Mouse (Mus musculus) ZHBTc4 (cell line): ENCODE data around the gene Hbq1b.

Experiments
- DNase-seq: peaks from one replicate; pipeline ENCODE4 v3.0.0-alpha.2; 2011; ENCODE audit warnings: low read depth, low spot score

The Hbq1b gene

DNA sequence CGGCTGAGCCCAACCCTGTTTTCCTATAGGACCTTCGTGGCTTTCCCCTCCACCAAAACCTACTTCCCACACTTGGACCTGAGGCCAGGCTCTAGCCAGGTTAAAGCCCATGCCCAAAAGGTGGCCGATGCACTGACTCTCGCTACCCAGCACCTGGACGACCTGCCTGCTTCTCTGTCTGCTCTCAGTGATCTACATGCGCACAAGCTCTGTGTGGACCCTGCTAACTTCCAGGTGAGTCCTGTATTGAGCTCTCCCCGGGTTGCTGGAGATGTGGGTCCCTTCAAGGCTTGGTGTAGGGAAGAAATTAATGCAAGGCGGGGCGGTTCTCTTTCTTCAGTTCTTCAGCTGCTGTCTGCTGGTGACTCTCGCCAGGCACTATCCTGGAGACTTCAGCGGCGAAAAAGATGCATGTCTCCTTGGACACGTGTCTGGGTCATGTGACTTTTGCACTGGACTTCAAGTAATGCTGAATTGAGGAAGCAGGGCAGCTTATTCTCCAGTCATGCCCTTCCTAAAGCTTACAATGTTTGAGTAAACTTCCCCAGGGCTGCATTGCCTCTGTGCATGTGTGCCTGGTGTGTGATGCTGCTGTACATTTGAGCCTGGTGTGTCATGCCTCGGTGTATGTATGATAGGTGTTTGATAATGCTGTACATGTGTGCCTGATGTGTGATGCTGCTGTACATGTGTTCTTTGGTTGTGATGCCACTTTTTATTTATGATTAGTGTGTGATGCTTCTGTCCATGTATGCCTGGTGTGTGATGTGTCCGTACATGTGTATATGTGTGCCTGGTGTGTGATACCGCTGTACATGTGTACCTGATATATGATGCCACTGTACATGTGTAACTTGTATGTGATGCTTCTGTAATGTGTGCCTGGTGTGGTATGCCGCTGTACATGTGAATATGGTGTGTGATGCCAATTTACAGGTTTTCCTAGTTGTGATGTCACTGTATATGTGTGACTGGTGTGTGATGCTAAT is 13.8 kb downstream of the Hbq1b start:
- peak; percentile 19 for DNase-seq

DNA sequence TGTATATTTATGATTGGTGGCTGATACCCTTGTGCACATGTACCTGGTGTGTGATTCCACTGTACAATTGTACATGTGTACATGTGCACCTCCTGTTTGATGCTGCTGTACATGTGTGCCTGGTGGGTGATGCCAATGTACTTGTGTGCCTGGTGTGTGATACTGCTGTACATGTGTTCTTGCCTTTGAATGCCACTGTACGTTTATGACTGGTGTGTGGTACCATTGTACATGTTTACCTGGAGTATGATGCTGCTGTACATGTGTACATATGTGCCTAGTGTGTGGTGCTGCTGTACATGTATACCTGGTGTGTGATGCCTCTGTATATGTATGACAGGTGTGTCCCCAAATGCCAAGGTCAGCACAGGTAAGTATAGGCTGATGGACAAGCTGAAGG is 14.7 kb downstream of the Hbq1b start:
- no peak for DNase-seq

DNA sequence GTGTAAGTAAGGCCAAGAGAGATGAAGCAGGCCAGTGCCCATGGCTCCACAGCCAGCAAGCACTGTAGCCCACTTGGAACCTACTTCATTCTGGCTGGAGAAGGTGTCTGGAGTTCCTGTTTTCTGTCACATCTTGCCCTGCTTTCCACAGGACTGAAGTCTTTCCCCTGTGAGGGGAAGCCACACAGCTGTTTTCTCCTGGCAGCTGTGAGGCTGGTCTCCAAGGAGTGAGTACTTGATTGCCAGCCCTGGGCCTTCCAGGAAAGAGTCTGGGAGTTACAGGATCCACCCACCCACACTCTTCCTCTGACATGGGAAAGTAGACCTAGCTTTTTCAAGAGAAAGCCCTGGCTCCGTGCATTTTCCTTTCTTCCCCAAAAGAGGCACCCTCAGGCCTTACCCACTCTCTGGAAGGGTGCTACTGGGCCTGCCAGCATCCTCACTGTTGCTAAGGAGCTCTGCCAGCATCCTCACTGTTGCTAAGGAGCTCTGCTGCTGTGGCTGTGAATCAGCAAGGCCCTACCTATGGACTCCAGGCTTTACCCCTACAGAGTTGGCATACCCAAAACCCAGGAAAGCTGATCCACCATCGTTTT is 16.2 kb downstream of the Hbq1b start:
- DNase-seq, result no peak

DNA sequence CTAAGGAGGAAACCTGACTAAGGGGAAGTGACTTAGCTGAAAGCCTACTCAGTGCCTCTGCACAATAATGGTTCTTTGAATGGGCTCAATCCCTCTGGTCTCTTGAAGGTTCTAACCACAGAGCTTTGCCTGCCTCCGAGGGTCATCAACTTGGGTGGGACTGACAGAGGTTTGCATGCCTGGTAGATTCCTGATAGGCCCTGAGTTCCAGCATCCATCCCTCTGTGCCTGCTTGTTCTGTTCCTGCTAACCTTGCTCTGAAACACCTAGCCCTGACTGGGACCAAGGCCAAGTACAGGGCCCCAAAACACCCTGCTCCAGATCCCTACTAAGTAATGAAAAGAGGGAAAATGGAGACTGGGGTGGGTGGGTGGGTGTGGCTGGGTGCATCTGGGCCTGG is 16.7 kb downstream of the Hbq1b start:
- DNase-seq, result no peak

DNA sequence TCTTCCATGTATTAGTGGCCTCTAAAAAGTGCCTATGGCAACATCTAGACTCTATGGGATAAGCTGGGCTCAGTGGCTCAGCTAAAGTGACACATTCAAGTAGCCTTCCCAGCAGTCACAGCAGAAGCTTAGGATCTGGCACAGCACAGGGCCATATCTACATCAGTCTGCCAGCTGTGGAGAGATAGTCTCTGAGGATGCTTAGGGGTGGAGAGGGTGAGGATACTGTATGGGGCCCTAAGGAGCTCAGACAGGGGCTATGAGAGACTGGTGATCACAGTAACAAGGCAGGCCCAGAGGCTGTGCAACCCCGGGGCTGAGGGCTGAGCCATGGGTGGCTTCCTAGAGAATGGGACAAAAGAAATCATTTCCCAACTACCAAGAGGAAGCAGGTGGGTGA is 20.2 kb downstream of the Hbq1b start:
- no peak for DNase-seq

DNA sequence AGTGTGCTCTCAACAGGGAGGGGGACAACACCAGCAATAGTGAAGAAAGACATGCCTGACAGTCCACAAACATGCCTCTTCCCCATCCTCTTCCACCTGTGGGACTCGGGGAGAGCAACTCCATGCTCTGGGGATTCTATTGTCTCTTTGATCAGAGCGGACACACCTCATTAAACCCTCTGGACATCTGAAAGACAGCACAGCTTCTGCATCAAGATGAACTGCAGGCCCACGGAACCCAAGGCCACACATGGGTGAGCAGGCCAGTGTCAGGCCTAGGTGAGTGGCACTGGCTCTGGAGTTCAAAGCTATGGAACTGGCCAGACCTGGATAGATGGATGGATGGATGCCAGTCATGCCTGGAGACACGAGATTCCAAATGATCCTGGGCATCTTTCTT is 22.7 kb downstream of the Hbq1b start:
- DNase-seq, result no peak

DNA sequence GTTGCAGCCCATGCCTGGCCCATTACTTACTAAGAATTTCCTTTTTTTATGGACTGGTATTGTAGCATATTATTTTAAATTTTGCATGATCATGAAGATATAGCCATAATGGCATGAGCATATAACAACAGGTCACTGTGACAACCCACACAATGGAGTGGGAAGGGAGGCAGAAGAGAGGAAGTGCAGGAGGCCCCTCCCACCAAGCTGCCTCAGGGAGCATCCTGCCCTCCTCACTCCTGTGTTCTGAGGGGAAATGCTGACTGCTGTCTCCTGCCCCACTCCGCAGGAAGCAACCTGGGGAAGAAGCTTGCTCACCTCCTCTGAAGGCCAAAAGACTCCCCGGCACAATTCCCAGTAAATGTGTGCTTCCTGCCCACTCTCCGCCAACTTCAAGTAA is 23.2 kb downstream of the Hbq1b start:
- DNase-seq, result no peak

DNA sequence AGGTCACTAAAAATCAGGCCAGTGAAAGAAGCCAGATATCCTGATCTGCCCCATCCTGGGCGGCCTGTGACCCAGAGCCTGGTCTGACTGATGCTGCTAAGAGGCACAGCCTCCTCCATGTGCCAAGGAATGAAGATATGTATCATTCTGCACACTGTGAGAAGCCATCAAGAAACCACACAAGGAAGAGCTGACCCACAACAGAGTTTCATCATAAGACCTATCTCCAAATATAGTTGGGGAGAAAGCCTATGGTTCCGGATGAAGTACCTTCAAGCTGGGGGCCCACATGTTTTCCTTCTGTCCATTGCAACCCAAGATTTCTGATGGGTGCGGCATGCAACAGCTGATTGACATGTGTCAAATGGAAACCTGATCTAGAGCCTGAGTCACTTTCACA is 29.2 kb downstream of the Hbq1b start:
- no peak for DNase-seq

DNA sequence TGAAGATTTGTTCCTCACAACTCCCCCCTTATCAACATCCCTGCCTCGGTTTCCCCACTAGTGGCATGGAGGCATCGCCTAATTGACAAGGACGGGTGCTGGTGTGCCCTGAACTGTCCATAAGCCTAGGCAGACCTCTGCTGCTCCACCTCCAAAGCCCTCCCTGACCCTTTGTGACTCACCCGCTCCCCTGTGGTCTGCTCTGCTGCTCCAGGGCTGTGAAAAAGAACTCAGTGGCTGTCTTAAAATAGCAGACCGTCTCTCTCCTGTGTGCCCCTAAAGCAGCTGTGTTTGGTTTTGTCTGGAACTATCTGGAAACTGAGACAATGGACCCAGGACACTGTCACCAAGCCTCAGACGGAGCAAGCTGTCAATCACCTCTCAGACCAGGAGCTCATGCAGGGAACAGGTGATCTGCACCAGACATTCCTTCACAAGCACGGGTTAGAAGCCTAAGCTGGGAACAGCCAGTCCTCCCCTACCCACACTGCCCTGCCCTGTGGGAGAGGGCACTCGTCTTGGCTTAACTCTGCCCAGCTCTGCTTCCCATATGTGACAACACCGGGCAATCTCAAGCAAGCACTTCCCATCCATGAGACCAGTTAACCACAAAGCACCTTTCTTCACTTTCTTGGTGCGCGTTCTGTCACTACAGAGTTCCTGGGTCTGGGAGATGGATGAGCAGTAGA is 33.9 kb downstream of the Hbq1b start:
- peak; percentile 70 for DNase-seq

DNA sequence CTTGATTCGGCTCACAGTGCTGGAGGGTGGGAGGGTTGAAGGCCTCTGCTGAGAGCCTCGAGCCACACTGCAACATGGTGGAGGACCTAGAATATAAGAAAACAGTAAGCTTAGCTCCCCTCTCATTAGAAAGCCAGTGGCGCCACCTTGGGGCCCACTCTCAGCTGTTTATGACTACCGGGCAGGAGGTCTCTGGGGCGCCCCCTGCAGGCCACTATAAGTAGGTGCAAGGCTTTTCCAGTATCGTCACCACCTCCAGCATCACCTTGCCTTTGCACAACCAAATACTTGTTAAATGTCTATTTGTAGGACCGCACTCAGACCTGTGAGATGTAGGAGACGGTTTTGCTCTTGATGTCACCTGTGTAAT is 34.4 kb downstream of the Hbq1b start:
- peak; percentile 90 for DNase-seq

DNA sequence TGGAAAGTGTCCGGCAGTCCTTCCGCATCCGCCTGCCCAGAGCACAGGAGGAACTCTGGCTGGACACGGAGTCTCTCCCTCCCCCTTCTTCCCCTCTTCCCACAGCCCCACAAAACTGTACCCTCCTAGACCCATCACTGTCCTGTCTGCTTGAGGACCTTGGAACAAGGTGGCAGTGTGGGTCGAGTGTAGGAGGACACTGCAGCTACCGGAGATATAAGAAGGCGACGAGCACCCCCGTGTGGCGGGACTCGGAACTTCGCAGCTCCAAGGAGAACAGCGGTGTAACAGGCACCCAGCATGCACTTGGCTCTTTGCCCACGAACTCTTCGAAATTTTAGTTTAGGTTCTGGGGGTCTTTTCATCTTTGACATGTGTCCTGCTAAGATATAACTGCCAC is 37.8 kb downstream of the Hbq1b start:
- peak; percentile 91 for DNase-seq

DNA sequence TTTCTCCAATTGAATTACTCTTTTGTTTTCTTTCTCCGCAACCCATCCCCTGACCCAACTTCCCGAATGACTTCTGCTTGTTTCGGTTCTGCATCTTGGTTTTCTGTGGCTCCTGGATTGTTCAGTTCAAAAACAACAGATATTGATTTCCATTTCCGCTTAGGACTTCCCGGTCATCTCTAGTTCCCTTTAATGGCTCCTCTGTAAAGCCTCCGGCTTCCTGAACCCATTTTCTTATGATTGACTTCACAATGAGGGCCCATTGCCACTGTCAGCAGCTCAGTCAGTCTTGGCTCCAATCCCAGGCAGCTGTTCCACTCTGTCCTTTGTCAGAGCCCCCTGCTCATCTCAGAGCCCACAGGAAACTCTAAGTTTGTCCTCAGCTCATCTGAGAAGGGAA is 44.3 kb downstream of the Hbq1b start:
- DNase-seq, result no peak

DNA sequence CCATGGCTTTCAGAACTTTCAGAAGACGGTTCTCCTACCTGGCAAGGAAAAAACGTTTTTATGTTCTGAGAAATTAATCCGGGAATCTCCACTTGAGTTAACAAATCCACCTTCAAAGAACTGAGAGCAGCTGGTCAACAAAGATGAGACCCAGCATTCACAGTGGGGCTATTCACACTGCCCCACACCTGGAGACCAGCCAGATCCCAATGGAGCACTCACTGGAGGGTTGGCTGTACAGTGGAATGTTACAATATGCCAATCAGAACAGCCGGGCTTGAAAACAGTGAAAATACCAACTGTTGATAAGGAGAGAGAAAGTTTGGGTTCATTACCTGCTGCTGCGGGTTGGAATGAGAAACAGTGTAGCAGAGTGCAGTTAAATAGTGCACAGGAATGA is 45.1 kb downstream of the Hbq1b start:
- DNase-seq, result no peak

DNA sequence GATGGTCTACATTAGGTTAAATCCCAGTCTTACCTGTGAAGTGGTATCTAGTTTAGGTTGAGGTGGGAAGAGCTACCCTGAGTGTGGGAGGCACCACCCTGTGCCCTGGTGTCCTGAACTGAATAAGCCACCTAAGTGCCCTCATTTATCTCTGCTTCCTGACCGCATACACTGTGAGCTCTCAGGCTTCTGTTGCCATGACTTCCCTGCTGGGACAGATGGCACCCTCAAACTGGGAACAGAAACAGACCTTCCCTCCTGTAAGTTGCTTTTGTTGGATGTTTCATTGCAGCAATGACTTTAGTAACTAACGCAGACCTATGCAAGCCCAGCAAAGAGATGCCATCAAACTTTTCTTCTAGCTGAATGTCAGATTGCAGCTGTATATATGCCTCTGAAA is 46.5 kb downstream of the Hbq1b start:
- no peak for DNase-seq

DNA sequence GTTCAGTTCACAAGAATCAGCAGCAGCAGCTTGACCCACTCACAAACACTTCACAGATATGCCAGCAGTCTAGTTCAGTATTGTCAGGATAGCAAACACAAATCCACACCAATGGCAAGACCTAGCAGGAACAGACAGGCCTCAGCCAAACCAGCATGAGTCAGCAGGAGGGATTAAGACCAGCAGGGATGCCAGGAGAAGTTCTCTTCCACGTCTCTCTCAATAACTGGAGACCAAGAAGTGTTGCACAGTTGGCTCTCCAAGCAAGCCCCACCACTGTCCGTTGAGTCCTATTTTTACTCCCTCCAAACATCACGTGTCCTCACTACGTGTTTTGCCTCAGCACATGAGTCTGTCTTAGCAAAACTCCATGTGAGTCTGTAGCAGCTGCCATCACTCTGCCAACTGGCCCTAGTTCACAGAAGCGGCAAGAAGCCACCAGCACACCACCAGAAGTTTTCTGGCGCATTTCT is 49.7 kb downstream of the Hbq1b start:
- DNase-seq, result no peak
